In the genomic region with DNA sequence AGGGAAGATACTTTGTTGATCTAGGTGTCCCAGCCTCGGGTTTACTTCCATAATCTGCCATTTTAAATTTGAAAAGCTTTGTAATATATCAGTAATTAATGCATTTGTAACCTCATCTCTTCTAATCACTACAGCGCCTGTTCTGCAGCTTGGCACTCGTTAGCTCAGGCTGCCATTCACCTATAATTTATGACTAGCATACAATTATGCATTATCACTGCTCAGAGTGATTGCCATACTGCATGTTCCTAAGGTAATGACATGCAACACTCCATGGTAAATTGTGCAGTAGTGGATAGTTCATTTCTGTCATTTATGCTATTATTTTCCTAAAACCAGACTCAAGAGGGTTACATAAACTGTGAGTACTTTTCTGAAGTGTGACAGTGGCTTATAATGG, we compare ENCODE assay signal across 20 mouse cellular contexts.
A peak's percentile ranks its signal among the peaks of the same experiment; 100 is the strongest.
DNase-seq lines count a peak whose midpoint lies in the region; ATAC-seq and TF ChIP-seq lines count a peak whose summit lies in the region.
"Had no signal": no experiment of that assay in that cellular context is flagged by ENCODE, and none has a peak within 500 bp of the region (broad histone marks: within the 10 kb centered on the region; RNA-seq: fewer than 3 reads in every experiment).

No protein-coding gene starts in this region.

- no peaks in the 10 kb centered on the region for H3K4me1 ChIP-seq in hindbrain, embryonic 13.5 days (replicated peaks)
- H3K4me1 ChIP-seq in hindbrain, embryonic 11.5 days (replicated peaks; ENCODE audit: control insufficient read depth, insufficient read depth, low read length): no peaks in the 10 kb centered on the region
- H3K4me1 ChIP-seq in midbrain, embryonic 15.5 days: 0 out of 2 replicates have a peak, but pooled peaks cover 3% of the 10 kb centered on the region
- H3K4me1 ChIP-seq in midbrain, embryonic 11.5 days (ENCODE audit: control insufficient read depth, insufficient read depth, low read length): no peaks in the 10 kb centered on the region
- no peaks in the 10 kb centered on the region for H3K4me1 ChIP-seq in forebrain, embryonic 14.5 days (ENCODE audit: control insufficient read depth, insufficient read depth, low read length)
- H3K4me1 ChIP-seq in forebrain, postnatal 0 days (ENCODE audit: insufficient read depth): peaks cover 6% of the 10 kb centered on the region; the same call in 1 of the 2 replicates
- H3K4me1 ChIP-seq in liver, embryonic 12.5 days: no peaks in the 10 kb centered on the region
- H3K4me1 ChIP-seq: heart, embryonic 15.5 days; hindbrain, embryonic 15.5 days had no signal

- H3K27ac ChIP-seq in hindbrain, embryonic 13.5 days: no peak overlapping the region
- H3K27ac ChIP-seq in hindbrain, embryonic 11.5 days (ENCODE audit: low read depth, low read length): no peak overlapping the region
- no peak overlapping the region for H3K27ac ChIP-seq in midbrain, embryonic 15.5 days
- H3K27ac ChIP-seq in midbrain, embryonic 11.5 days (ENCODE audit: low read depth, low read length): no peak overlapping the region
- no peak overlapping the region for H3K27ac ChIP-seq in forebrain, embryonic 14.5 days (ENCODE audit: low read depth, low read length)
- H3K27ac ChIP-seq in forebrain, postnatal 0 days (ENCODE audit: low read depth, low read length): no peak overlapping the region
- no peak overlapping the region for H3K27ac ChIP-seq in liver, embryonic 12.5 days
- H3K27ac ChIP-seq: heart, adult 2 months; heart, embryonic 15.5 days; hindbrain, embryonic 15.5 days had no signal

- no peak for TF ChIP-seq CTCF in forebrain, postnatal 0 days (IDR thresholded peaks at IDR 0.05; ENCODE audit: low read depth)

- H3K9me3 ChIP-seq in hindbrain, embryonic 13.5 days: no peaks in the 10 kb centered on the region
- H3K9me3 ChIP-seq in hindbrain, embryonic 11.5 days (ENCODE audit: control insufficient read depth, low read length): no peaks in the 10 kb centered on the region
- no peaks in the 10 kb centered on the region for H3K9me3 ChIP-seq in midbrain, embryonic 15.5 days
- no peaks in the 10 kb centered on the region for H3K9me3 ChIP-seq in midbrain, embryonic 11.5 days (ENCODE audit: control insufficient read depth, low read length)
- H3K9me3 ChIP-seq in forebrain, embryonic 14.5 days (replicated peaks; ENCODE audit: control insufficient read depth, low read length): no peaks in the 10 kb centered on the region
- no peaks in the 10 kb centered on the region for H3K9me3 ChIP-seq in forebrain, postnatal 0 days (ENCODE audit: low read length)
- H3K9me3 ChIP-seq in liver, embryonic 12.5 days (replicated peaks): no peaks in the 10 kb centered on the region
- H3K9me3 ChIP-seq: heart, embryonic 15.5 days; hindbrain, embryonic 15.5 days had no signal

- no peak overlapping the region for H3K9ac ChIP-seq in hindbrain, embryonic 13.5 days
- no peak overlapping the region for H3K9ac ChIP-seq in hindbrain, embryonic 11.5 days (ENCODE audit: low read depth, low read length)
- H3K9ac ChIP-seq in midbrain, embryonic 15.5 days: no peak overlapping the region
- no peak overlapping the region for H3K9ac ChIP-seq in midbrain, embryonic 11.5 days (ENCODE audit: low read length)
- no peak overlapping the region for H3K9ac ChIP-seq in forebrain, embryonic 14.5 days (ENCODE audit: low read length)
- no peak overlapping the region for H3K9ac ChIP-seq in forebrain, postnatal 0 days
- no peak overlapping the region for H3K9ac ChIP-seq in liver, embryonic 12.5 days
- H3K9ac ChIP-seq: heart, embryonic 15.5 days; hindbrain, embryonic 15.5 days had no signal

- no peak for DNase-seq in hindbrain, embryonic 11.5 days (ENCODE audit: low spot score)
- no peak for DNase-seq in midbrain, embryonic 11.5 days (ENCODE audit: low spot score, missing footprints)
- DNase-seq in forebrain, embryonic 14.5 days (ENCODE audit: low spot score): peak; percentile 39
- DNase-seq in forebrain, postnatal 0 days: no peak
- DNase-seq: adrenal gland, postnatal 14 days; cerebellum, adult 18-20 months; cerebellum, adult 9-11 months; cerebellum, postnatal 36 days; gastrocnemius, postnatal 14 days; heart, adult 2 months; heart, postnatal 14 days had no signal

- WGBS in hindbrain, embryonic 13.5 days: 39% methylated on average over 3 of the region's 3 CpGs
- 66% methylated on average over 3 of the region's 3 CpGs for WGBS in hindbrain, embryonic 11.5 days
- 33% methylated on average over 3 of the region's 3 CpGs for WGBS in midbrain, embryonic 15.5 days
- 75% methylated on average over 3 of the region's 3 CpGs for WGBS in midbrain, embryonic 11.5 days
- 24% methylated on average over 3 of the region's 3 CpGs for WGBS in forebrain, embryonic 14.5 days
- 23% methylated on average over 3 of the region's 3 CpGs for WGBS in forebrain, postnatal 0 days
- 51% methylated on average over 3 of the region's 3 CpGs for WGBS in liver, embryonic 12.5 days (ENCODE audit: insufficient replicate concordance)

- H3K27me3 ChIP-seq in hindbrain, embryonic 13.5 days: no peaks in the 10 kb centered on the region
- H3K27me3 ChIP-seq in hindbrain, embryonic 11.5 days (ENCODE audit: control insufficient read depth, insufficient read depth, low read length): no peaks in the 10 kb centered on the region
- no peaks in the 10 kb centered on the region for H3K27me3 ChIP-seq in midbrain, embryonic 15.5 days (replicated peaks)
- H3K27me3 ChIP-seq in midbrain, embryonic 11.5 days (ENCODE audit: control insufficient read depth, insufficient read depth, low read length): no peaks in the 10 kb centered on the region
- no peaks in the 10 kb centered on the region for H3K27me3 ChIP-seq in forebrain, embryonic 14.5 days (replicated peaks; ENCODE audit: control insufficient read depth, insufficient read depth, low read length)
- H3K27me3 ChIP-seq in forebrain, postnatal 0 days (ENCODE audit: insufficient read depth, low read length): no peaks in the 10 kb centered on the region
- H3K27me3 ChIP-seq in liver, embryonic 12.5 days (replicated peaks): no peaks in the 10 kb centered on the region
- H3K27me3 ChIP-seq: CH12.LX; heart, embryonic 15.5 days; hindbrain, embryonic 15.5 days; Patski had no signal

- H3K36me3 ChIP-seq in hindbrain, embryonic 13.5 days: no peaks in the 10 kb centered on the region
- no peaks in the 10 kb centered on the region for H3K36me3 ChIP-seq in hindbrain, embryonic 11.5 days (ENCODE audit: control insufficient read depth, insufficient read depth, low read length)
- H3K36me3 ChIP-seq in midbrain, embryonic 15.5 days (replicated peaks): no peaks in the 10 kb centered on the region
- no peaks in the 10 kb centered on the region for H3K36me3 ChIP-seq in midbrain, embryonic 11.5 days (ENCODE audit: control insufficient read depth, insufficient read depth, low read length)
- H3K36me3 ChIP-seq in forebrain, embryonic 14.5 days (ENCODE audit: control insufficient read depth, insufficient read depth, low read length): no peaks in the 10 kb centered on the region
- no peaks in the 10 kb centered on the region for H3K36me3 ChIP-seq in forebrain, postnatal 0 days (ENCODE audit: insufficient read depth)
- no peaks in the 10 kb centered on the region for H3K36me3 ChIP-seq in liver, embryonic 12.5 days
- H3K36me3 ChIP-seq: heart, embryonic 15.5 days; hindbrain, embryonic 15.5 days had no signal

- no peak overlapping the region for H3K4me3 ChIP-seq in hindbrain, embryonic 13.5 days
- no peak overlapping the region for H3K4me3 ChIP-seq in hindbrain, embryonic 11.5 days (ENCODE audit: low read depth, low read length)
- H3K4me3 ChIP-seq in midbrain, embryonic 15.5 days: no peak overlapping the region
- H3K4me3 ChIP-seq in midbrain, embryonic 11.5 days (ENCODE audit: low read depth, low read length): no peak overlapping the region
- H3K4me3 ChIP-seq in forebrain, embryonic 14.5 days (ENCODE audit: low read depth, low read length): no peak overlapping the region
- H3K4me3 ChIP-seq in forebrain, postnatal 0 days (ENCODE audit: low read depth, low read length): no peak overlapping the region
- H3K4me3 ChIP-seq in liver, embryonic 12.5 days: no peak overlapping the region
- H3K4me3 ChIP-seq: heart, adult 2 months; heart, embryonic 15.5 days; hindbrain, embryonic 15.5 days had no signal

- no peak overlapping the region for H3K4me2 ChIP-seq in hindbrain, embryonic 13.5 days
- no peak overlapping the region for H3K4me2 ChIP-seq in hindbrain, embryonic 11.5 days (replicated peaks; ENCODE audit: low read depth, low read length)
- H3K4me2 ChIP-seq in midbrain, embryonic 15.5 days: no peak overlapping the region
- H3K4me2 ChIP-seq in midbrain, embryonic 11.5 days: no peak overlapping the region
- no peak overlapping the region for H3K4me2 ChIP-seq in forebrain, embryonic 14.5 days (ENCODE audit: low read length)
- no peak overlapping the region for H3K4me2 ChIP-seq in forebrain, postnatal 0 days (ENCODE audit: low read depth)
- no peak overlapping the region for H3K4me2 ChIP-seq in liver, embryonic 12.5 days
- H3K4me2 ChIP-seq: heart, embryonic 11.5 days; heart, embryonic 15.5 days; hindbrain, embryonic 15.5 days had no signal

- ATAC-seq in hindbrain, embryonic 13.5 days (ENCODE audit: low FRiP score): peak; percentile 61
- no peak for ATAC-seq in hindbrain, embryonic 11.5 days (ENCODE audit: low FRiP score)
- peak; percentile 61 for ATAC-seq in midbrain, embryonic 15.5 days (replicated peaks)
- ATAC-seq in midbrain, embryonic 11.5 days (ENCODE audit: low FRiP score): no peak
- peak; percentile 63; the same call in 1 of the 2 replicates for ATAC-seq in forebrain, embryonic 14.5 days
- ATAC-seq in forebrain, postnatal 0 days: peak; percentile 73
- ATAC-seq in liver, embryonic 12.5 days: no peak
- ATAC-seq: activated CD4-positive, CD25-positive, alpha-beta regulatory T cell, adult 4 months; Patski had no signal

Comparison
In these comparisons a context has a peak if more than half of its experiments do, and no peak if none do; other contexts are left out.
1. ATAC-seq: peak in hindbrain, embryonic 13.5 days (single experiment), midbrain, embryonic 15.5 days (single experiment), forebrain, embryonic 14.5 days (single experiment) and forebrain, postnatal 0 days (single experiment); none in hindbrain, embryonic 11.5 days (single experiment), midbrain, embryonic 11.5 days (single experiment) and liver, embryonic 12.5 days (single experiment).